Mouse (Mus musculus) stomach, postnatal 0 days (tissue): ENCODE data around the gene Lsamp. TPM values are rescaled to one million over a fixed set of nuclear protein-coding genes. Genes with fewer than 3 reads are reported as not detected.

Experiments used
- ATAC-seq: fragments of 200-750 bp; cut with Nextera tagmentation; 2 replicates; pipeline ENCODE4 v1.8.0; 2017; ENCODE audit not compliant: low FRiP score, low TSS enrichment
- DNase-seq: peaks from one replicate; pipeline ENCODE4 v3.0.0-alpha.2; 2016; ENCODE audit warnings: low spot score
- H3K27ac ChIP-seq: fragments of 300-500 bp; sonication (generic); replicated peaks from 2 replicates; pipeline ENCODE4 v1.5.1; 2014; ENCODE audit warnings: mild to moderate bottlenecking, control low read depth
- H3K27me3 ChIP-seq: fragments of 300-500 bp; sonication (generic); 2 replicates; pipeline ENCODE4 v1.6.1; 2014; ENCODE audit warnings: low read length; ENCODE audit not compliant: control insufficient read depth, insufficient read depth
- H3K36me3 ChIP-seq: fragments of 300-500 bp; sonication (generic); 2 replicates; pipeline ENCODE4 v1.6.1; 2014; ENCODE audit warnings: low read length, mixed read lengths; ENCODE audit not compliant: control insufficient read depth, insufficient read depth
- H3K4me1 ChIP-seq: fragments of 300-500 bp; sonication (generic); replicated peaks from 2 replicates; pipeline ENCODE4 v1.6.1; 2014; ENCODE audit warnings: antibody characterized with exemption; ENCODE audit not compliant: control insufficient read depth, insufficient read depth
- H3K4me2 ChIP-seq: fragments of 300-500 bp; sonication (generic); replicated peaks from 2 replicates; pipeline ENCODE4 v1.6.1; 2014; ENCODE audit warnings: low read depth, mild to moderate bottlenecking, control low read depth, moderate library complexity
- H3K4me3 ChIP-seq: fragments of 300-500 bp; sonication (generic); 2 replicates; pipeline ENCODE4 v1.5.1; 2014; ENCODE audit warnings: low read depth, low read length, control low read depth
- H3K9ac ChIP-seq: fragments of 300-500 bp; sonication (generic); 2 replicates; pipeline ENCODE4 v1.6.1; 2014; ENCODE audit warnings: mild to moderate bottlenecking, low read length, control low read depth, mixed read lengths
- H3K9me3 ChIP-seq: fragments of 300-500 bp; sonication (generic); 2 replicates; pipeline ENCODE4 v1.6.1; 2016; ENCODE audit warnings: low read length; ENCODE audit not compliant: control insufficient read depth
- CTCF ChIP-seq: IDR thresholded peaks from 2 replicates; pipeline ENCODE4 v1.5.1; 2016; ENCODE audit warnings: antibody characterized with exemption, low read depth, mild to moderate bottlenecking, moderate library complexity
- EP300 ChIP-seq: optimal IDR thresholded peaks from 2 replicates; pipeline ENCODE3; 2016; ENCODE audit warnings: antibody characterized with exemption
- WGBS: fragments of 180-500 bp; shearing (Covaris S2); extraction: QIAGEN DNeasy Blood & Tissue Kit; methylation state at CpG from one replicate; pipeline ENCODE4 v1.1.7; 2014; 5-methylcytosine and 5-hydroxymethylcytosine counted together
- polyA plus RNA-seq: library from polyadenylated mRNA; unstranded; fragments of >200 nt; fragmentation: Nextera tagmentation; extraction: Ambion mirVana; gene quantifications from 2 replicates; pipeline ENCODE4 v1.2.1, GENCODE M21; 2015

Lsamp gene
- polyA plus RNA-seq, 1 experiment from 2014 or later: 2.8 TPM

- Histone ChIP-seq H3K27ac (no peak overlapping the region), H3K36me3 (no peaks in the 10 kb centered on the region), H3K9ac (no peak overlapping the region), H3K4me3 (no peak overlapping the region), H3K4me1 (no peaks in the 10 kb centered on the region), H3K9me3 (no peaks in the 10 kb centered on the region), H3K4me2 (no peak overlapping the region), H3K27me3 (no peaks in the 10 kb centered on the region)
- TF ChIP-seq EP300 (no peak), CTCF (no peak)
- DNase-seq: no peak
- ATAC-seq: no peak
Observed at GRCm38 (mm10) chr16:40948013-40948412, 963.9 kb downstream of the Lsamp start.

GRCm38 (mm10) chr16:40959211-40959610 is 975.0 kb downstream of the Lsamp start:
- ATAC-seq (no peak), DNase-seq (no peak)
- Histone ChIP-seq H3K4me2 (no peak overlapping the region), H3K9ac (no peak overlapping the region), H3K36me3 (no peaks in the 10 kb centered on the region), H3K9me3 (no peaks in the 10 kb centered on the region), H3K27ac (no peak overlapping the region), H3K4me3 (no peak overlapping the region), H3K4me1 (no peaks in the 10 kb centered on the region), H3K27me3 (no peaks in the 10 kb centered on the region)
- TF ChIP-seq CTCF (no peak), EP300 (no peak)
- 70% methylated on average over 2 of the region's 2 CpGs for WGBS

- H3K9me3 ChIP-seq: no peaks in the 10 kb centered on the region
- H3K4me2 ChIP-seq: no peak overlapping the region
- H3K4me1 ChIP-seq: no peaks in the 10 kb centered on the region
- H3K36me3 ChIP-seq: no peaks in the 10 kb centered on the region
- H3K27ac ChIP-seq: no peak overlapping the region
- TF ChIP-seq CTCF (no peak), EP300 (no peak)
- no peak overlapping the region for H3K9ac ChIP-seq
- ATAC-seq (no peak), DNase-seq (no peak)
- WGBS: 61% methylated on average over 1 of the region's 1 CpGs
- no peaks in the 10 kb centered on the region for H3K27me3 ChIP-seq
- H3K4me3 ChIP-seq: no peak overlapping the region
Observed at GRCm38 (mm10) chr16:40960586-40960985, 976.4 kb downstream of the Lsamp start.

- TF ChIP-seq EP300 (no peak), CTCF (peak; percentile 95)
- Histone ChIP-seq H3K27me3 (no peaks in the 10 kb centered on the region), H3K9ac (no peak overlapping the region), H3K27ac (no peak overlapping the region), H3K4me2 (peak overlapping the region; percentile 44), H3K4me1 (no peaks in the 10 kb centered on the region), H3K36me3 (no peaks in the 10 kb centered on the region), H3K9me3 (no peaks in the 10 kb centered on the region), H3K4me3 (peak overlapping the region; percentile 15)
- DNase-seq (peak; percentile 80), ATAC-seq (peak; percentile 93)
- 17% methylated on average over 17 of the region's 17 CpGs for WGBS
Observed at GRCm38 (mm10) chr16:40968088-40968860, 984.1 kb downstream of the Lsamp start.

GRCm38 (mm10) chr16:40971382-40971781 is 987.2 kb downstream of the Lsamp start:
- Histone ChIP-seq H3K36me3 (no peaks in the 10 kb centered on the region), H3K4me3 (no peak overlapping the region), H3K4me2 (no peak overlapping the region), H3K27me3 (no peaks in the 10 kb centered on the region), H3K9ac (no peak overlapping the region), H3K27ac (no peak overlapping the region), H3K9me3 (no peaks in the 10 kb centered on the region), H3K4me1 (no peaks in the 10 kb centered on the region)
- 50% methylated on average over 3 of the region's 3 CpGs for WGBS
- DNase-seq (no peak), ATAC-seq (no peak)
- no peak for TF ChIP-seq EP300
- no peak for TF ChIP-seq CTCF

GRCm38 (mm10) chr16:40974084-40974483 is 989.9 kb downstream of the Lsamp start:
- TF ChIP-seq EP300 (no peak), CTCF (no peak)
- WGBS: 70% methylated on average over 2 of the region's 2 CpGs

More at GRCm38 (mm10) chr16:40974084-40974483, 989.9 kb downstream of the Lsamp start:
- Histone ChIP-seq H3K4me2 (no peak overlapping the region), H3K27me3 (no peaks in the 10 kb centered on the region), H3K9me3 (no peaks in the 10 kb centered on the region), H3K4me3 (no peak overlapping the region), H3K4me1 (no peaks in the 10 kb centered on the region), H3K9ac (no peak overlapping the region), H3K27ac (no peak overlapping the region), H3K36me3 (no peaks in the 10 kb centered on the region)
- DNase-seq: no peak
- no peak for ATAC-seq
